Mouse (Mus musculus): ENCODE measurements at regions not wholly inside any gene's neighbourhood (a gene's known extent, or its start where the extent isn't known, plus 50 kb on each side); places are given as distances from the start of the nearest gene placed in this dataset.

DNA sequence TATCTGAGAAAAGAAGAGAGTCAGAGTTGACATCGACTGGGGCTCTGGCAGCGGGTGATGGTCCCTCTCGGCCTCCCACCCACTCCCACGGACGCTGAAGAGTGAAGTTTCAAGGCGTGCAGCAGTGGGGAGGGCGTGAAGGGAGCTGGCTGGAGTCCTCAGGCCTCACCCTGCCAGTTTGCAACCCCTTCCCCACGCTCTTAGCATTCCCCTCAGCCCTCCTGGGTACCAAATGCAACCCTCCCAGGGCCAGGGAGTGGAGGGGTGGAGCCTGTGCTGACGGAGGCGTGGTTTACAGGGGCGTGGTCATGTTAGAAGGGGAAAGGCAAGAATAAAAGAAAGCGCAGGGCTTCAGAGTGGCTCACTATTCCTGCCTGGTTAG lies 136.3 kb downstream of the 2410131K14Rik start:
- no peak for TF ChIP-seq TAL1 (conservative IDR thresholded peaks at IDR 0.05; ENCODE audit: low read depth, low read length)
- no peak for TF ChIP-seq CTCF (IDR thresholded peaks at IDR 0.05; ENCODE audit: low read depth, low read length)
- no peak for TF ChIP-seq GATA1 (IDR thresholded peaks at IDR 0.05; ENCODE audit: borderline replicate concordance, low read length)

All from G1E (cell line).